Mouse (Mus musculus) leukemia stem cell, adult 10-12 weeks (primary cell): ENCODE results near the gene Trp73. TPM values are rescaled to one million over a fixed set of nuclear protein-coding genes. Genes with fewer than 3 reads are reported as not detected.

Source experiments
- polyA plus RNA-seq: library from polyadenylated mRNA; stranded (reverse); fragments of >175 nt; gene quantifications from 2 replicates; pipeline ENCODE4 v1.2.3, GENCODE M21; 2012; ENCODE audit warnings: low replicate concordance

The Trp73 gene
- 0.76 and 1.8 TPM in 2 replicates for polyA plus RNA-seq

GRCm38 (mm10) chr4:154140182-154140212 lies at the start of gene Trp73:
Trp73 (minus strand) TSS chr4:154140208.

GRCm38 (mm10) chr4:154170506-154171150 lies 30.6 kb upstream of the Trp73 start, which contains the start of gene Megf6:
Megf6 (plus strand) TSS chr4:154170730.

GRCm38 (mm10) chr4:154160538-154161390 lies 20.8 kb upstream of the Trp73 start, which contains the start of gene Tprgl:
Tprgl (minus strand) TSS chr4:154160666.

GRCm38 (mm10) chr4:154142211-154143040 lies 2.4 kb upstream of the Trp73 start, which contains the start of gene Wrap73:
Wrap73 (plus strand) TSS chr4:154142372.

GRCm38 (mm10) chr4:154042577-154042976 lies 97.4 kb downstream of the Trp73 start, which contains the start of gene Ccdc27:
Ccdc27 (minus strand) TSS chr4:154042677.

GRCm38 (mm10) chr4:154025641-154026440 lies 114.2 kb downstream of the Trp73 start, which contains the start of gene Smim1:
Smim1 (minus strand) TSS chr4:154026230.

GRCm38 (mm10) chr4:154011646-154012089 lies 128.3 kb downstream of the Trp73 start, which contains the start of gene Lrrc47:
Lrrc47 (plus strand) TSS chr4:154011731.

Other genes with a start within 250 kb of the Trp73 start
- gene A430005L14Rik, start 183.0 kb downstream of the Trp73 start, polyA plus RNA-seq, result 91.2 and 174 TPM in 2 replicates
- 8.2 and 28.9 TPM in 2 replicates for gene Dffb, start 165.1 kb downstream of the Trp73 start, polyA plus RNA-seq
- gene Cep104, start 165.0 kb downstream of the Trp73 start, polyA plus RNA-seq, result 5.2 and 17.3 TPM in 2 replicates
- 170 and 185 TPM in 2 replicates for gene Lrrc47, start 128.5 kb downstream of the Trp73 start, polyA plus RNA-seq
- gene Smim1, start 114.0 kb downstream of the Trp73 start, polyA plus RNA-seq, result 59.9 and 112 TPM in 2 replicates
- not detected in 2 replicates for gene Ccdc27, start 97.5 kb downstream of the Trp73 start, polyA plus RNA-seq
- gene Wrap73, start 2.2 kb upstream of the Trp73 start, polyA plus RNA-seq, result 6.7 and 17.6 TPM in 2 replicates
- gene Tprgl, start 20.5 kb upstream of the Trp73 start, polyA plus RNA-seq, result 93.1 and 117 TPM in 2 replicates
- gene Megf6, start 30.5 kb upstream of the Trp73 start, polyA plus RNA-seq, result 0.17 and 0.59 TPM in 2 replicates
- 0.22 and 1.8 TPM in 2 replicates for gene Arhgef16, start 161.5 kb upstream of the Trp73 start, polyA plus RNA-seq
- gene B230104I21Rik, start 195.9 kb upstream of the Trp73 start, polyA plus RNA-seq, result not detected in 2 replicates